Mouse (Mus musculus) neural tube, embryonic 14.5 days (tissue): ENCODE results near the gene H2-DMb2. TPM values are rescaled to one million over a fixed set of nuclear protein-coding genes. Genes with fewer than 3 reads are reported as not detected.

Source experiments
- ATAC-seq: fragments of 200-750 bp; cut with Nextera tagmentation; 2 replicates; pipeline ENCODE4 v1.8.0; 2017; ENCODE audit warnings: low read depth, mild to moderate bottlenecking, moderate TSS enrichment, moderate library complexity
- H3K27ac ChIP-seq: fragments of 300-500 bp; sonication (generic); 2 replicates; pipeline ENCODE4 v1.5.1; 2014; ENCODE audit warnings: low read depth, mild to moderate bottlenecking, control low read depth, low read length, moderate library complexity, mixed read lengths
- H3K27me3 ChIP-seq: fragments of 300-500 bp; sonication (generic); 2 replicates; pipeline ENCODE4 v1.6.1; 2014; ENCODE audit warnings: low read length; ENCODE audit not compliant: control insufficient read depth, insufficient read depth
- H3K36me3 ChIP-seq: fragments of 300-500 bp; sonication (generic); 2 replicates; pipeline ENCODE4 v1.6.1; 2014; ENCODE audit warnings: low read length, mixed read lengths; ENCODE audit not compliant: control insufficient read depth, insufficient read depth
- H3K4me1 ChIP-seq: fragments of 300-500 bp; sonication (generic); 2 replicates; pipeline ENCODE4 v1.6.1; 2014; ENCODE audit warnings: low read length; ENCODE audit not compliant: control insufficient read depth, insufficient read depth
- H3K4me2 ChIP-seq: fragments of 300-500 bp; sonication (generic); 2 replicates; pipeline ENCODE4 v1.6.1; 2014; ENCODE audit warnings: mild to moderate bottlenecking, low read depth, low read length, control low read depth
- H3K4me3 ChIP-seq: fragments of 300-500 bp; sonication (generic); 2 replicates; pipeline ENCODE4 v1.5.1; 2014; ENCODE audit warnings: low read depth, low read length, control low read depth, mixed read lengths
- H3K9ac ChIP-seq: fragments of 300-500 bp; sonication (generic); replicated peaks from 2 replicates; pipeline ENCODE4 v1.6.1; 2014; ENCODE audit warnings: low read depth, mild to moderate bottlenecking, control low read depth, low read length, mixed read lengths
- H3K9me3 ChIP-seq: fragments of 300-500 bp; sonication (generic); 2 replicates; pipeline ENCODE4 v1.6.1; 2016; ENCODE audit warnings: low read length; ENCODE audit not compliant: control insufficient read depth
- WGBS: fragments of 180-500 bp; shearing (Covaris S2); extraction: QIAGEN DNeasy Blood & Tissue Kit; methylation state at CpG from one replicate; pipeline ENCODE4 v1.1.7; 2014; 5-methylcytosine and 5-hydroxymethylcytosine counted together
- polyA plus RNA-seq: library from polyadenylated mRNA; unstranded; fragments of >200 nt; fragmentation: Nextera tagmentation; extraction: Ambion mirVana; gene quantifications from 2 replicates; pipeline ENCODE4 v1.2.1, GENCODE M21; 2014

The H2-DMb2 gene
- polyA plus RNA-seq, 1 experiment from 2014 or later = 0.16 TPM

- Histone ChIP-seq H3K4me1 (peaks cover 7% of the 10 kb centered on the region; the same call in 1 of the 2 replicates), H3K4me3 (no peak overlapping the region), H3K36me3 (no peaks in the 10 kb centered on the region), H3K9ac (no peak overlapping the region), H3K27ac (no peak overlapping the region), H3K4me2 (no peak overlapping the region), H3K9me3 (no peaks in the 10 kb centered on the region), H3K27me3 (no peaks in the 10 kb centered on the region)
- ATAC-seq = no peak
- WGBS = 83% methylated on average over 19 of the region's 19 CpGs
These were observed 12.8 kb upstream of the H2-DMb2 start for GRCm38 (mm10) chr17:34130073-34130947.

DNA sequence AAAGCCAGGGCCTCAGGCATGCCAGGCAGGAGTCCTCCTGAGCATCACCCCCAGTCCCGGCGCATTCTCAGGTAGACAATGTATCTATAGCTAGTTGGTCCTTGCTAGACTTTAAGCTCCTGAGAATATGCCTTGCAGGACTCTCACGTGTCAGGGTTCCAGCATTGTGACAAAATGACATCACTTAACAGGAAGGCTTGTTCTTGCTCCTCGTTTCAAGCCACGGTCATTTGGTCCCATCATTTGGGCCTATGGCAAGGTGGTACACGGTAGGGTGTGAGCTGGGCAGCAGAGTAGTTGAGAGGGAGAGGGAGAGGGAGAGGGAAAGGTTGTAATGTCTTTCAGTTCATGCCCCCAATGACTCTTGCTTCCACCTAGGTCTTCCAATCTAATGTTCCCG is 11.2 kb upstream of the H2-DMb2 start:
- 85% methylated on average over 7 of the region's 7 CpGs for WGBS

GRCm38 (mm10) chr17:34133289-34133688 is 9.8 kb upstream of the H2-DMb2 start:
- Histone ChIP-seq H3K4me1 (peaks cover 4% of the 10 kb centered on the region; the same call in 1 of the 2 replicates), H3K36me3 (no peaks in the 10 kb centered on the region), H3K4me3 (no peak overlapping the region), H3K27ac (no peak overlapping the region), H3K4me2 (no peak overlapping the region), H3K9me3 (no peaks in the 10 kb centered on the region), H3K27me3 (peaks cover 1% of the 10 kb centered on the region; the same call in 1 of the 2 replicates), H3K9ac (no peak overlapping the region)
- 88% methylated on average over 11 of the region's 11 CpGs for WGBS
- no peak for ATAC-seq

More for the DNA sequence above, 11.2 kb upstream of the H2-DMb2 start:
- Histone ChIP-seq H3K36me3 (no peaks in the 10 kb centered on the region), H3K9ac (no peak overlapping the region), H3K27ac (no peak overlapping the region), H3K4me2 (no peak overlapping the region), H3K27me3 (no peaks in the 10 kb centered on the region), H3K4me3 (no peak overlapping the region), H3K9me3 (no peaks in the 10 kb centered on the region), H3K4me1 (peaks cover 7% of the 10 kb centered on the region; the same call in 1 of the 2 replicates)
- no peak for ATAC-seq

DNA sequence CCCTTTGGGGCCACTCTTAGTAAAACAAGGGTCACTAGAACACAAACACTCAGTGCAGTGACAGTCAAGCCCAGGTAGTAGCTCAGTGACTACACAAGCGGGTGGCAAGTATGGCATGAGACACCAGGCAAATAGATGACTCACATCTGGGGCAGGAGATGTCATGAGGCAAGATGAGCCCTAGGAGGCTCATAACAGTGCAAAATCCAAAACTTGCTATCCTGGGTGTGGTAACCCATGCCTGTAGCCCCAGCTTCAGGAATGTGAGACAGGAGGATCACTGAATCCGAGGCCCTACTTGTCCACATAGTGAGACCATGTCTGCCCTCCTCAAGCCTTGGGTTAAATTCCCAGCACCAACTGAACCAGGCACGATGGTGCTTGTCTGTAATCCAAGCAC is 8.7 kb upstream of the H2-DMb2 start:
- Histone ChIP-seq H3K9ac (no peak overlapping the region), H3K4me1 (0 out of 2 replicates have a peak, but pooled peaks cover under 1% of the 10 kb centered on the region), H3K36me3 (no peaks in the 10 kb centered on the region), H3K27ac (no peak overlapping the region), H3K4me2 (no peak overlapping the region), H3K4me3 (no peak overlapping the region), H3K9me3 (no peaks in the 10 kb centered on the region), H3K27me3 (peaks cover 12% of the 10 kb centered on the region)
- no peak for ATAC-seq
- WGBS = 87% methylated on average over 3 of the region's 3 CpGs

GRCm38 (mm10) chr17:34135297-34136224 is 7.5 kb upstream of the H2-DMb2 start:
- Histone ChIP-seq H3K27ac (no peak overlapping the region), H3K4me2 (peak overlapping the region; percentile 62), H3K36me3 (no peaks in the 10 kb centered on the region), H3K4me1 (0 out of 2 replicates have a peak, but pooled peaks cover 3% of the 10 kb centered on the region), H3K27me3 (peaks cover 21% of the 10 kb centered on the region), H3K4me3 (peak overlapping the region; percentile 19), H3K9me3 (no peaks in the 10 kb centered on the region), H3K9ac (0 out of 2 replicates have a peak overlapping the region, but pooled peaks have one; percentile 7)
- peak; percentile 97 for ATAC-seq
- 7% methylated on average over 31 of the region's 31 CpGs for WGBS

DNA sequence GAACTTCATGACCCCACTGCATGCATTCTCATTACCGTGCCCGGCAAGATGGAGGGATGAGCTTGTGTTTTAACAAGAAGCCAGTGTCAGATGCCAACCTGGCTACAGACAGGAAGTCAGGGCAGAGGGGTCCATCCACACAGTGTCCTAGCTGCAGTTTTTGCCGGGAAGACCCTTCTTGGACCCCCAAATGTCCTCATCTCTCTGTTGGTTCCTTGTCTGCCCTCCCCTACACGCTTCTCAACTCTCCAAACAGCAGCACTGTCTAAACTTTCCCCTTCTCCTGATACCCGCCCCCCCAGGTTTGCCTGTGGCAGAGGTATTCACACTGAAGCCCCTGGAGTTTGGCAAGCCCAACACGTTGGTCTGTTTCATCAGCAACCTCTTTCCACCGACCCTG is 5.5 kb upstream of the H2-DMb2 start:
- no peak for ATAC-seq
- Histone ChIP-seq H3K36me3 (no peaks in the 10 kb centered on the region), H3K4me2 (no peak overlapping the region), H3K27me3 (peaks cover 21% of the 10 kb centered on the region), H3K9me3 (no peaks in the 10 kb centered on the region), H3K4me3 (no peak overlapping the region), H3K9ac (no peak overlapping the region), H3K4me1 (0 out of 2 replicates have a peak, but pooled peaks cover 3% of the 10 kb centered on the region), H3K27ac (no peak overlapping the region)
- WGBS = 76% methylated on average over 7 of the region's 7 CpGs

- peaks cover 21% of the 10 kb centered on the region for H3K27me3 ChIP-seq
- H3K4me1 ChIP-seq = 0 out of 2 replicates have a peak, but pooled peaks cover 3% of the 10 kb centered on the region
- H3K4me2 ChIP-seq = no peak overlapping the region
- no peak overlapping the region for H3K4me3 ChIP-seq
- H3K27ac ChIP-seq = no peak overlapping the region
- ATAC-seq = no peak
- no peak overlapping the region for H3K9ac ChIP-seq
- H3K36me3 ChIP-seq = no peaks in the 10 kb centered on the region
- 80% methylated on average over 7 of the region's 7 CpGs for WGBS
- no peaks in the 10 kb centered on the region for H3K9me3 ChIP-seq
These were observed 4.5 kb upstream of the H2-DMb2 start for GRCm38 (mm10) chr17:34138655-34139054.

DNA sequence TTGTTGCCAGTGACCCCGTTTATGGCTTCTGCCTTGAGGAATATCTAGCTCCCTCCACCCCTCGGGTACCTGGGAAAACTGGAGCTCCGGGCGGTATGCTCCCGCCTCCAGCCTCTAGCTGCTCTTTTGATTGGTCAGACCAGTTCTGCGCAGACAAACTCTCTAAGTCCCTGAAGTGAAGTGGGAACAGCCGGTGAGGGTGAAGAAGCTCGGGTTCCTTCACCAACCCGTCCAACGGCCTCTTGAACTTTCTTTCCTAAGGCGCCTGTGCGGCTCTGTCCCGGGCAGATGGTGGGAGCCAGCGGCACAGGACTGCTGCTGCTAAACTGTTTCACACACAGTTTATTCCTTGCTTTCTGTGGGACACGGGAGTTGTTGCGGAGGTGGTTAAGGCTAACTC is 3.7 kb upstream of the H2-DMb2 start:
- WGBS = 1% methylated on average over 16 of the region's 16 CpGs
- Histone ChIP-seq H3K9ac (no peak overlapping the region; the same call in 1 of the 2 replicates), H3K9me3 (no peaks in the 10 kb centered on the region), H3K36me3 (no peaks in the 10 kb centered on the region), H3K4me3 (peak overlapping the region; percentile 18), H3K27me3 (peaks cover 21% of the 10 kb centered on the region), H3K4me1 (0 out of 2 replicates have a peak, but pooled peaks cover 3% of the 10 kb centered on the region), H3K4me2 (peak overlapping the region; percentile 40), H3K27ac (no peak overlapping the region)
- no peak for ATAC-seq
